Mouse (Mus musculus) T-helper 1 cell (primary cell): ENCODE data around the gene Il6st.

Experiments used
- in situ Hi-C: fragments of 300-600 bp; cut with MboI, MseI; formaldehyde crosslinking; loops from one replicate; pipeline ENCODE4 v1.15.1; 2025; ENCODE audit warnings: high pct_unique_total_duplicates

The Il6st gene

DNA sequence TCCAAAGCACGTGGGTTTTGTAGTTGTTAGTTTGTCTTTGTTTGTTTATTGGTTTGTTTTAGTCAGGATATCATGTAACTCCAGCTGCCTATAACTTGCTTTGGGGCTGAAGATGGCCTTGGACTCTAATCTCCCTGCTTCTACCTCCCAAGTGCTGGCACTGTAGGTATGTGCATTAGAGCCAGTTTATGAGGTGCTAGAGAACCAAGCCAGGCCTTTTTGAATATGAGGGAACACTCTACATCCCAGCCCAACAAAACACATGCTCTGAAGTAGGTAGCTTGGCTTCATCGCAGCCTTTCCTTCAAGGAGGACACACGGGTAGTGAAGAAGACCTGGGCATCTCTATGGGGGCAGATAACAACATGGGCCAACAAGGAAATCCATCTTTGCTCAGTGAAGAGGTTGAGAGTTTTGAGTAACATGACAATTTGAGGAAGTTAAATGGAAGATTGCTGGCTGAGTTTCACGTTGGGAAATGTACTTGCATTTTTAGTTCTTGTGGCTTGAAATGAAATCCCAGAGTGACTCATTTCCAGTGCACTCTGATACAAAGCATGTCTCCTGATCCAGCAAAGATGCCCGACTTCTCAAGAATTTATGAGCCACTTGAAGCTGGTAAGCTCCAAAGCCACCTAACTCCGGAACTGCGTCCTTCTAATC lies 20.9 kb upstream of the Il6st start:
- in situ Hi-C loops = no loop called here

DNA sequence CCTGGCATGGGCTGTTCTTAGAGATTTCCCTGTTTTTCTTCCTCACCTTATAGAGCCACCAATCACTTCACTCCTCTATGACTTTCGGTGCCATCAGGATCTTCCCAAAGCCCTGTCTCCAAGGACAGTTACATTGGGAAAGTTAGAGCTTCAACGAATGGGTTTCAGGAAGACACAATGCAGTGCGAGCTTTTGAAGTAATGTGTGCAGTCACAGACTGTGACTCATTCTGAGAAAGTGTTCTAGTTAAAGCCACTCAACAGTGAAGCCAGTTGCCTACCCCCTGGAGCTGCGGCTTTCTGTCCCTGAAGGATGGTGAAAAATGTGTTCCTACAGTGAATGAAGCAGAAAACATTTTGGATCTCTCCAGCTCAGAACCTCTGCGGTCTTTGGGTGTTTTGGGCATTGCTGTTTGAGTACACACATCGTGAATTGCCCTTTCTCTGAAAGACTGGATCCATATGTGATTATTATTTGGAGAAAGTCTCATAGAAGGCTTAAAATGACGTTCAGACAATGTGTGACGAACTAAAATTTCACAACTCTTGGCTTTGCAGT lies 16.7 kb upstream of the Il6st start:
- in situ Hi-C loops = no loop called here

DNA sequence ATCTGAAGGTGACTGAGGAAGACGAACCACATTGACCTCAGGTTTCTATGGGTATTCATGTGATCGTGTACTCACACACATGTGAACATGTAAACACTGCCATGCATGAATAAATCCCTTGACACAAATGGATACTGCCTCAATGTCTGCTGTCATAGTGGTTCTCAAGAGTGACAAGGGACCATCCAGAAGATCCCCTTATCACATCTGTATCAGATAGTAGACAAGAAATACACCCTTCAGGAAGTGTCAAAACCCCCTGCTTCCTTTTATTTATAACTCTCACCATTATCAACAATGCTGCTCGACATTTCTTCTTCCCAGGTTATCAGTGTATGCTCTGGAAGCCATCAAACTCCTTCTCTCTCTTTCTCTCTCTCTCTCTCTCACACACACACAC lies 13.7 kb upstream of the Il6st start:
- in situ Hi-C loops = no loop called here

- in situ Hi-C loops = no loop called here
Measured at GRCm38 (mm10) chr13:112457366-112457765, 6.5 kb upstream of the Il6st start.

DNA sequence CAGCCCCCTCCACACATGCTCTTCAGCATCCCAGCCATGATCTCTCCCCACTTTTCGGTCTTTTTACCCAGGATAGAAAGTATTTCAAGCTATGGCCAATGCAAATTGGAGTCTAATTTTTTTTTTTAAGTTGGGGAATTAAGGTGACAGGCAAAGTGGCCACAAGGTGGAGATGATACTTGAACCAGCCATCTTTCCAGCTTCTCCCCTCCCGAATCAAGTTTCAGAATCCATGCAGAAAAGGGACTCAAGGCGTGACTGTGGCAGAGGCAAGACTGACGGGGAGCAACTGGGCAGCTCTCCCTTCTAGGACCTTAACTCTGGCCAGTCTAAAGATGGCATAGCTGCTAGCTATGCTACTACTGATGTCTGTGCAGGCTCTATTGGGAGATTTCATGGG lies 5.9 kb upstream of the Il6st start:
- in situ Hi-C loops = no loop called here

DNA sequence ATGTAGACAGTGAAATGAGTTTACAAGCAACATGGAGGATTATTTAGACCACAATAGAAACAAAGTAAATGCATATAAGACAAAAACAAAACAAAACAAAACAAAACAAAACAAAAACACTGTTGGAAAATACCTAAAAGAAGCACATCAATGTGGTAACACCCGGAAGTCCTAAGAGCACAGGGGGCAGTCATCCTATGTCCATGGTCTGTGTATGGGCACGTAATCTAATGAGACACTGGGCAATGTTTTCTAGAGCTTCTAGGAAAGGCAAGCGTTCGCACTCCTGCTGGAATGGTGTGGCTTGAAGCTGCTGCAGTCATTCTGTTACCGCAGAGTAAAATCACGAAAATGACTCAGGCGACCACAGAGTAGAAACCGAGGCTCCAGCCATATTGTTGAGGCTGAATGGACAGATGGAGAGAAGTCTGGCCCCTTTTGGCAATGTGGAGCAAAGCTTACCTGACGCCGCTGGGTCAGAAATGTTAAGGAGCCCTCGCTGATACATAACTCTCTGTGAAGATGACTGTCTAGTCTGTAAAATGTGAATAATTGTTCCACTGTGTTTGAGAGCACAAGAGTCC lies 5.3 kb upstream of the Il6st start:
- in situ Hi-C loops = no loop called here

GRCm38 (mm10) chr13:112459956-112460355 lies 3.9 kb upstream of the Il6st start:
- in situ Hi-C loops = loop anchor here (5.0 kb wide), 1 partner anchor 33 kb away; no protein-coding TSS in a partner anchor

DNA sequence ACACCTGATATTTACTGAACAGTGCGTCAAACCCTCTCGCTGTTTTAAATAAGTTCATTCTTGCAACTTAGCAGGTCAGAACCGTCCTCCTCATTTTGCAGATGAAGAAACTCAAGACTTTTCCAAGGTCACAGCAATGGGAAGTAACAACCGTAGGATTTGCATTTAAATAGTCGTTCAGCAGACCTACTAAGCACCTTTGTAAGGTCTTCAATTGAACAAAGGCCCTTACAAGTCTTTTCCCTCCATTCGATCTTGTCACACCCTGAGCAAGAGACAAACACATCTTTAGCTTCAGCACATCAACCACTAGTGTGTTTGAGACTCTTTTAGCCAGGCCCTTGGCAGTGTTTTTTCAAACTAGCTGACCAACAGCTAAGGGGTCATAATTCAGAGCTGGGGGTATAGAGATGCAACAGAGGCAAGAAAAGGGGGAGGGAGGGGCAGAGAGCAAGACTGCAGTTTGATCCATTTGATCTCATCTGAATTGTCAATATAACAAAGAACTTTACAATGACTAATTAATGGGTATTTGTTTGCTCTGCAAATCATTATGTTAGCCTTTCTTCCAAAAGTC lies 1.4 kb upstream of the Il6st start:
- in situ Hi-C loops = loop anchor here (5.0 kb wide), 1 partner anchor 35 kb away; no protein-coding TSS in a partner anchor

DNA sequence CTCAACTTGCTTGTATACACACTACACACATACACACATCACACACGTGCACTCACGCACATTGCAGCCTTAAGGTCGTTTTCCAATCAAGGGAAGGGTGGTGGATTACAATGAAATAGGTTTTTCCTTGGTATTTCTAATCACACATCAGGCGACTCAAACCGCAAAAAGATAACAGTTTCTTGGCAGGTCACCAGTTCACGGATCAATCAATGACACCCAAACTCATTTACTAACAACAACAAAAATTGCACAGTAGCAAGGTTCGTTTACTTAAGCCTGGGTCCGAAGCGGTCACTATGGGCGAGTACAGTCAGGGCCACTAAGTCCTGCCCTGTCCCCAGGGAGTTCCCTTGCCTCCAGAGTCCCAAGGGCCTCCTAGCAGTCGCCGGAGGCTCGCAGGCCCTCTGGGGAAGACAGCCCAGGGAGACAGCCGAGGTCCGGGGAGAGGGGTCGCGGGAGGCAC lies 500 bp upstream of the Il6st start:
- in situ Hi-C loops = loop anchor here (5.0 kb wide), 1 partner anchor 36 kb away; no protein-coding TSS in a partner anchor

DNA sequence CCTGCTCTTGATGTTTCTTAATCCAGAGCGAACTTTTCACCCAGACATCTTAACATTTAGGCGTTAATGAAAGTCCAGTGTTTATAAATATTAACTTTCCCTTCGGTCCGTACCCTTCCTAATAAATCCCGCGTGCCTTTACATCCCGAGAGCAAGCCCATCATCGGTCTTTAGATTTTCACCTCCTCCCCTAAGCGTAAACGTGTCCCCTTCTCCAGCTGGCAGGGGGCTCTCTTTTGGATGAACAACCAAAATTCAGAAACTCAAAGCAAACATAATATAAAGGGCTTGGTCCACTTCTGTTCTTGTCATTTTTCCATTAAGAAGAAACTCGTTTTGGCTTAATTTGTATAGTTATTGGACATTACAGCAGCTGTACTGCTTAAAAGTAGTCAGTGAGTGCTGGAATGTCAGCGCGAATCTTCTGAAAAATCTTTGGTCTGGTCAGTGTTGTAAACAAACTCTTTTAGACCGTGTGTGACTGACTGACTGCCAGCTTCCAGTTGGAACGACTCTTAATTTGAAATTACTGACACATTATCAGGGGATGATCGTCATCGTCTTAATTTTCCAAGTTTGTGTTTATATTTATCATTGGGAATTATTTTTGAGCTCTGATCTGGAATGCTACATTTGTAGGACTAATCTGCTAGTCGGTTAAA lies 887 bp downstream of the Il6st start:
- in situ Hi-C loops = loop anchor here (5.0 kb wide), 1 partner anchor 37 kb away; no protein-coding TSS in a partner anchor

DNA sequence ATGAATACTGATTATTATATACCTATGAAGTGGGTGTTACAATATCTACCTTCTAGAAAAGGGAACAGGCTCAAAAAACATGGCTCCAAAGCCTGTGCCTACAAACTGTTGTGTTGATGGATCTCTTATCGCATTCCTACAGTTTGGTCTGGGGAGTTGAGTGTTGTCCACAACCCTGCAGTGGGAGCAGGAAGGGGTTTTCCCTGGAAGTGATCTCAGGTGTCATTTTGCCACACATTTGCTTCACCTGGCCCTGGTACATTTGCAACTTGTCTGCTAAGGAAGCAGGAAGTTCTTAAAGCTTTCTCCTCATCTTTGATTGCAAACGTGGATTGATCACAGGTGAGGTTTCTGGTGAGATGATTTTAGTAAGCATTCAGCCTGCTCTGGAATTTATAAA lies 1.7 kb downstream of the Il6st start:
- in situ Hi-C loops = no loop called here

- in situ Hi-C loops = no loop called here
Measured at GRCm38 (mm10) chr13:112466136-112466945, 2.5 kb downstream of the Il6st start.

- in situ Hi-C loops = no loop called here
Measured at GRCm38 (mm10) chr13:112466946-112467255, 3.0 kb downstream of the Il6st start.

DNA sequence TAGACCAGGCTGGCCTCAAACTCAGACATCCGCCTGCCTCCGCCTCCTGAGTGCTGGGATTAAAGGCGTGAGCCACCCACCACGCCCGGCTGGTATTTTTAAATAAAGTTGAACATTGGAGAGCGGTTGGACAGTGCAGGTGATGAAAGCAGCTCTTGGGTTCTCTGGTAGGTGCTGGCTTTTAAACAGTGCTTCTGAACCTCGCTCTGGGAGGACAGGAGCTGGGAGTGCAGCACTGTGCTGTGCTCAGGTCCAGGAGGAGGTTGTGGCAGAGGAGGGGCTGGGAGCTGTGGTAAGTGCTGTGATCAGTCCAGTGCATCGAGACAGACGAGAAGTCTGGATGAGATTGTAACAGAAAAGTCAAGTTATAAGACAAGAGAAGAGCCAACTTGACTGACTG lies 3.5 kb downstream of the Il6st start:
- in situ Hi-C loops = no loop called here

DNA sequence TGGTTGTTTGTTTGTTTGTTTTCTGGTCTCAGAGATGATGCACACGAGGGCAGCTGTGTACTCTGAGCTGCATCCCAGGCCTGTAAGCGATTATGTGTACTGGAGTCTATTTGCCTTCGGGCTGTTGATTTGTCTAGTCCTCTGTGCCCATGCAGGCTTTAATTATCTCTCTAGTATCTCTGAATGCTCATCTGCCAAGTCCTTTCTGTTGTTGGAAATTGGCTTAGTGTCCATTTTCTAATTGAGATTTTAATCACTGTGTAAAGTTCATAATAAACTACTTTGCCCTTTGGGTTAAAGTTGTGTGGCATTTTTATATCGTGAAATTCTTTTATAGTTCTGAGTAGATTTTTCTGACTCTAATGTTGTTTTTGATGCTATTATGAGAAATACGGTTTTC lies 5.6 kb downstream of the Il6st start:
- in situ Hi-C loops = no loop called here

DNA sequence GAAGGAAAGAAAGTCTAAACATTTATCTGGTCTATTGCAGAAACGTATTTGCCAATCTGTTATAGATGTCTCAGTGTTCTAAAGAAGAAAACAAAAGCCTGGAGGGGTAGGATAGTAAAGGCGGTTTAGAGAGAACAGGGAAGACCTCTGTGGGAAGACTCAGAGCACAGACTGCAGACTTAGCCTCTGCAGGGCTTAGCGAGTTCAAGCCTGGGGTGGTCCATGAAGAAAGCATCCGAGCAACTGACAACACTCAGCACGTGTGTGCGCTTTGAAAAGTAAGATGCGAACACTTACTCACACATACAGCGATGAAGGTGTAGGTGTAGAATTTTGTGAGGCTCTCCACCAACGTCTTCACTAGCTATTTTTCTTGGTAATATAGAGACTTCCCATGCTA lies 7.3 kb downstream of the Il6st start:
- in situ Hi-C loops = no loop called here

DNA sequence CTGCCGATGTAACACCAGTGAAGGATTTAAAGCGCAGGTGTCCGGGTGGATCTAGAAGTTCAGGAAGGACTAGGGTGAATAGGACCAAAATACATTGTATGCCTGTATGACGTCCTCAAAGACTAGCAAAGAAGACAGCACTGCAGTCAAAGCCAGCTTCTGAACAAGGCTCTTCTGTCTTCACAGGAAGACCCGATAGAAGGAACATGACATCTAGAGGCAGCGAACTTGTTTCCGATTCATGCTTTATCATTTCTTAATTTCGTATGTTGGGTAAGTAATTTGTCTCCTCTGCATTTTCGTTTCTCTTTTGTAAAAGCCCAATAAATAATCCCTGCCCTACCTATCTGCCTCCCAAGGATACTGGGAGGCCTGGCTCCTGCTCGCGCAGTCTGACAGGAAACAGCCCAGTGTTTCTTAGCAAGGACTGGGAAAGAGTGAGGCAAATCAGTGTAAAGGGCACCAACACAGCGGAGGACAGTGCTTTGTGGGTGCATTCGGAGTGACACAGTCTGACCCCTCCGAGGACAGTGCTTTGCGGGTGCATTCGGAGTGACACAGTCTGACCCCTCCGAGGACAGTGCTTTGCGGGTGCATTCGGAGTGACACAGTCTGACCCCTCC lies 8.6 kb downstream of the Il6st start:
- in situ Hi-C loops = no loop called here

GRCm38 (mm10) chr13:112473757-112474755 lies 10.2 kb downstream of the Il6st start:
- in situ Hi-C loops = no loop called here

- in situ Hi-C loops = no loop called here
Measured at GRCm38 (mm10) chr13:112479032-112479431, 15.2 kb downstream of the Il6st start.

- in situ Hi-C loops = loop anchor here (10.0 kb wide), 1 partner anchor 405 kb away; no protein-coding TSS in a partner anchor
Measured at GRCm38 (mm10) chr13:112479926-112480325, 16.1 kb downstream of the Il6st start.
